Mouse (Mus musculus) liver, adult 2 months (tissue): ENCODE measurements around the gene Trio. TPM values are rescaled to one million over a fixed set of nuclear protein-coding genes. Genes with fewer than 3 reads are reported as not detected.
"Not testable (repeated sequence)": the region's sequence is repeated elsewhere in the genome, so short reads cannot be mapped to it uniquely, and the experiment has no call there.

Experiments used
- DNase-seq: peaks from one replicate; pipeline ENCODE4 v3.0.0-alpha.2; 2011; ENCODE audit warnings: low read depth, low spot score; ENCODE audit errors: extremely low read depth
- H3K27ac ChIP-seq: fragments of 200-500 bp; replicated peaks from 2 replicates; pipeline ENCODE4 v1.5.1; 2012; ENCODE audit warnings: low read depth, mild to moderate bottlenecking, control low read depth, inconsistent platforms, low read length; ENCODE audit not compliant: insufficient read depth
- H3K27me3 ChIP-seq: fragments of 200-500 bp; 2 replicates; pipeline ENCODE4 v1.6.1; 2012; ENCODE audit warnings: mild to moderate bottlenecking, moderate library complexity, low read length, inconsistent platforms; ENCODE audit not compliant: control insufficient read depth, insufficient read depth
- H3K36me3 ChIP-seq: fragments of 200-500 bp; 2 replicates; pipeline ENCODE4 v1.6.1; 2012; ENCODE audit warnings: low read length, inconsistent platforms; ENCODE audit not compliant: control insufficient read depth, insufficient read depth
- H3K4me1 ChIP-seq: fragments of 200-500 bp; 2 replicates; pipeline ENCODE4 v1.6.1; 2011; ENCODE audit warnings: low read length; ENCODE audit not compliant: control insufficient read depth, insufficient read depth
- H3K4me3 ChIP-seq: fragments of 200-500 bp; 2 replicates; pipeline ENCODE4 v1.5.1; 2011; ENCODE audit warnings: low read depth, mild to moderate bottlenecking, control low read depth, low read length, moderate library complexity; ENCODE audit not compliant: insufficient read depth
- H3K79me2 ChIP-seq: fragments of 200-500 bp; 2 replicates; pipeline ENCODE4 v1.6.1; 2012; ENCODE audit warnings: inconsistent platforms, mild to moderate bottlenecking, low read length, moderate library complexity; ENCODE audit not compliant: control insufficient read depth, insufficient read depth
- H3K9ac ChIP-seq: fragments of 200-500 bp; 2 replicates; pipeline ENCODE4 v1.6.1; 2012; ENCODE audit warnings: low read depth, mild to moderate bottlenecking, control low read depth, inconsistent platforms, low read length
- CTCF ChIP-seq: fragments of 200-500 bp; IDR thresholded peaks from 2 replicates; pipeline ENCODE4 v1.5.1; 2011; ENCODE audit warnings: low read depth, low read length, control low read depth
- POLR2A ChIP-seq: fragments of 200-500 bp; IDR thresholded peaks from 2 replicates; pipeline ENCODE4 v1.6.1; 2011; ENCODE audit warnings: low read length, control low read depth; ENCODE audit not compliant: insufficient read depth; ENCODE audit errors: extremely low read depth
- WGBS: fragments of 180-500 bp; shearing (Covaris S2); methylation state at CpG from one replicate; pipeline ENCODE4 v1.1.7; 2018; 5-methylcytosine and 5-hydroxymethylcytosine counted together
- polyA plus RNA-seq: library from polyadenylated mRNA; depleted of rRNA; stranded (reverse); fragments of >200 nt; gene quantifications from 2 replicates; pipeline ENCODE4 v1.2.3, GENCODE M21; 2012
- total RNA-seq: library from RNA; depleted of rRNA; stranded (reverse); fragments of >200 nt; gene quantifications from 2 replicates; pipeline ENCODE4 v1.2.3, GENCODE M21; 2014

The Trio gene
- total and polyA plus RNA-seq, 2 experiments, result 10.6 to 17.9 TPM

GRCm38 (mm10) chr15:27850904-27851303 is 174.7 kb downstream of the Trio start:
- TF ChIP-seq CTCF, result peak; percentile 79
- no peak for TF ChIP-seq POLR2A
- no peak overlapping the region for H3K4me3 ChIP-seq
- H3K79me2 ChIP-seq, result no peaks in the 10 kb centered on the region
- no peaks in the 10 kb centered on the region for H3K27me3 ChIP-seq
- H3K36me3 ChIP-seq, result peaks cover 24% of the 10 kb centered on the region
- H3K9ac ChIP-seq, result no peak overlapping the region
- DNase-seq, result peak; percentile 16
- WGBS, result 91% methylated on average over 14 of the region's 14 CpGs
- no peaks in the 10 kb centered on the region for H3K4me1 ChIP-seq
- H3K27ac ChIP-seq, result no peak overlapping the region

GRCm38 (mm10) chr15:27849910-27850309 is 175.7 kb downstream of the Trio start:
- Histone ChIP-seq H3K27ac (no peak overlapping the region), H3K4me3 (no peak overlapping the region), H3K36me3 (peaks cover 28% of the 10 kb centered on the region), H3K79me2 (no peaks in the 10 kb centered on the region), H3K27me3 (no peaks in the 10 kb centered on the region), H3K4me1 (no peaks in the 10 kb centered on the region), H3K9ac (no peak overlapping the region)
- DNase-seq, result no peak
- TF ChIP-seq CTCF (no peak), POLR2A (no peak)
- WGBS, result 92% methylated on average over 4 of the region's 4 CpGs

- Histone ChIP-seq H3K4me3 (no peak overlapping the region), H3K4me1 (no peaks in the 10 kb centered on the region), H3K27ac (no peak overlapping the region), H3K36me3 (peaks cover 39% of the 10 kb centered on the region), H3K9ac (no peak overlapping the region), H3K79me2 (no peaks in the 10 kb centered on the region), H3K27me3 (no peaks in the 10 kb centered on the region)
- TF ChIP-seq POLR2A (no peak), CTCF (no peak)
- no peak for DNase-seq
- 96% methylated on average over 15 of the region's 15 CpGs for WGBS
These were observed 184.0 kb downstream of the Trio start for GRCm38 (mm10) chr15:27841696-27842095.

- TF ChIP-seq CTCF (no peak), POLR2A (no peak)
- Histone ChIP-seq H3K4me1 (no peaks in the 10 kb centered on the region), H3K27ac (no peak overlapping the region), H3K79me2 (no peaks in the 10 kb centered on the region), H3K27me3 (no peaks in the 10 kb centered on the region), H3K9ac (no peak overlapping the region), H3K36me3 (peaks cover 31% of the 10 kb centered on the region), H3K4me3 (no peak overlapping the region)
- 79% methylated on average over 8 of the region's 8 CpGs for WGBS
- no peak for DNase-seq
These were observed 185.1 kb downstream of the Trio start for GRCm38 (mm10) chr15:27840579-27840978.

- no peak for TF ChIP-seq CTCF
- no peak for TF ChIP-seq POLR2A
- peaks cover 32% of the 10 kb centered on the region for H3K36me3 ChIP-seq
- 76% methylated on average over 6 of the region's 6 CpGs for WGBS
These were observed 185.5 kb downstream of the Trio start for GRCm38 (mm10) chr15:27840125-27840524.

GRCm38 (mm10) chr15:27831646-27832045 is 194.0 kb downstream of the Trio start:
- peaks cover 44% of the 10 kb centered on the region for H3K36me3 ChIP-seq
- H3K4me1 ChIP-seq, result no peaks in the 10 kb centered on the region
- H3K9ac ChIP-seq, result no peak overlapping the region
- H3K4me3 ChIP-seq, result no peak overlapping the region
- no peaks in the 10 kb centered on the region for H3K79me2 ChIP-seq
- WGBS, result 90% methylated on average over 6 of the region's 6 CpGs
- no peaks in the 10 kb centered on the region for H3K27me3 ChIP-seq
- no peak for DNase-seq
- H3K27ac ChIP-seq, result no peak overlapping the region
- no peak for TF ChIP-seq POLR2A
- no peak for TF ChIP-seq CTCF

More at GRCm38 (mm10) chr15:27840125-27840524, 185.5 kb downstream of the Trio start:
- H3K4me3 ChIP-seq, result no peak overlapping the region
- no peaks in the 10 kb centered on the region for H3K4me1 ChIP-seq
- no peak overlapping the region for H3K27ac ChIP-seq
- H3K27me3 ChIP-seq, result no peaks in the 10 kb centered on the region
- H3K9ac ChIP-seq, result no peak overlapping the region
- H3K79me2 ChIP-seq, result no peaks in the 10 kb centered on the region
- DNase-seq, result no peak

- H3K36me3 ChIP-seq, result peaks cover 47% of the 10 kb centered on the region
- not testable (repeated sequence) for H3K27ac ChIP-seq, H3K9ac ChIP-seq, H3K27me3 ChIP-seq, H3K79me2 ChIP-seq, DNase-seq, H3K4me1 ChIP-seq, H3K4me3 ChIP-seq
- 71% methylated on average over 3 of the region's 3 CpGs for WGBS
These were observed 197.8 kb downstream of the Trio start for GRCm38 (mm10) chr15:27827871-27828270.
